Mouse (Mus musculus): ENCODE results near the gene Ube2l6. TPM values are rescaled to one million over a fixed set of nuclear protein-coding genes. Genes with fewer than 3 reads are reported as not detected.

The Ube2l6 gene
- total and polyA plus RNA-seq, 2 experiments = 44.3 to 106 TPM

GRCm38 (mm10) chr2:84845226-84845625, 46.6 kb downstream of the Ube2l6 start:
- no peak for TF ChIP-seq CTCF (IDR thresholded peaks at IDR 0.05; ENCODE audit: low read depth, low read length)
- no peak for TF ChIP-seq POLR2A (IDR thresholded peaks at IDR 0.05; ENCODE audit: extremely low read depth, insufficient read depth, low read length)
- 63% methylated on average over 1 of the region's 1 CpGs for WGBS
- Histone ChIP-seq H3K27ac (replicated peaks; ENCODE audit: insufficient read depth, low read depth, low read length) (no peak overlapping the region), H3K36me3 (ENCODE audit: control insufficient read depth, insufficient read depth, low read length) (no peaks in the 10 kb centered on the region), H3K4me1 (ENCODE audit: control insufficient read depth, insufficient read depth, low read length) (peaks cover 11% of the 10 kb centered on the region), H3K79me2 (ENCODE audit: control insufficient read depth, insufficient read depth, low read length) (0 out of 2 replicates have a peak, but pooled peaks cover 4% of the 10 kb centered on the region), H3K27me3 (ENCODE audit: control insufficient read depth, insufficient read depth, low read length) (no peaks in the 10 kb centered on the region), H3K9ac (ENCODE audit: low read depth, low read length) (no peak overlapping the region), H3K4me3 (ENCODE audit: insufficient read depth, low read depth, low read length) (no peak overlapping the region)
- DNase-seq (ENCODE audit: extremely low read depth, low read depth, low spot score) = no peak

GRCm38 (mm10) chr2:84850407-84851129, 51.9 kb downstream of the Ube2l6 start:
- peak overlapping the region; percentile 85 for H3K27ac ChIP-seq (replicated peaks; ENCODE audit: insufficient read depth, low read depth, low read length)
- TF ChIP-seq POLR2A (IDR thresholded peaks at IDR 0.05; ENCODE audit: extremely low read depth, insufficient read depth, low read length) (no peak), CTCF (IDR thresholded peaks at IDR 0.05; ENCODE audit: low read depth, low read length) (no peak)
- no peak overlapping the region for H3K4me3 ChIP-seq (ENCODE audit: insufficient read depth, low read depth, low read length)
- no peak overlapping the region for H3K9ac ChIP-seq (ENCODE audit: low read depth, low read length)
- H3K79me2 ChIP-seq (ENCODE audit: control insufficient read depth, insufficient read depth, low read length) = no peaks in the 10 kb centered on the region
- peaks cover 17% of the 10 kb centered on the region for H3K4me1 ChIP-seq (ENCODE audit: control insufficient read depth, insufficient read depth, low read length)
- no peaks in the 10 kb centered on the region for H3K27me3 ChIP-seq (ENCODE audit: control insufficient read depth, insufficient read depth, low read length)
- peak; percentile 67 for DNase-seq (ENCODE audit: extremely low read depth, low read depth, low spot score)
- no peaks in the 10 kb centered on the region for H3K36me3 ChIP-seq (ENCODE audit: control insufficient read depth, insufficient read depth, low read length)
- 29% methylated on average over 7 of the region's 7 CpGs for WGBS

GRCm38 (mm10) chr2:84851130-84852040, 52.8 kb downstream of the Ube2l6 start:
- no peaks in the 10 kb centered on the region for H3K27me3 ChIP-seq (ENCODE audit: control insufficient read depth, insufficient read depth, low read length)
- H3K9ac ChIP-seq (ENCODE audit: low read depth, low read length) = peak overlapping the region; percentile 71
- no peaks in the 10 kb centered on the region for H3K36me3 ChIP-seq (ENCODE audit: control insufficient read depth, insufficient read depth, low read length)
- peak; percentile 97 for DNase-seq (ENCODE audit: extremely low read depth, low read depth, low spot score)
- H3K4me3 ChIP-seq (ENCODE audit: insufficient read depth, low read depth, low read length) = no peak overlapping the region
- peak overlapping the region; percentile 92 for H3K27ac ChIP-seq (replicated peaks; ENCODE audit: insufficient read depth, low read depth, low read length)
- TF ChIP-seq POLR2A (IDR thresholded peaks at IDR 0.05; ENCODE audit: extremely low read depth, insufficient read depth, low read length) (peak; percentile 73), CTCF (IDR thresholded peaks at IDR 0.05; ENCODE audit: low read depth, low read length) (no peak)
- 19% methylated on average over 23 of the region's 23 CpGs for WGBS
- H3K4me1 ChIP-seq (ENCODE audit: control insufficient read depth, insufficient read depth, low read length) = peaks cover 17% of the 10 kb centered on the region
- H3K79me2 ChIP-seq (ENCODE audit: control insufficient read depth, insufficient read depth, low read length) = no peaks in the 10 kb centered on the region

GRCm38 (mm10) chr2:84855732-84856131, 57.1 kb downstream of the Ube2l6 start:
- Histone ChIP-seq H3K27me3 (ENCODE audit: control insufficient read depth, insufficient read depth, low read length) (no peaks in the 10 kb centered on the region), H3K4me3 (ENCODE audit: insufficient read depth, low read depth, low read length) (no peak overlapping the region), H3K4me1 (ENCODE audit: control insufficient read depth, insufficient read depth, low read length) (peaks cover 5% of the 10 kb centered on the region; the same call in 1 of the 2 replicates), H3K9ac (ENCODE audit: low read depth, low read length) (no peak overlapping the region), H3K27ac (replicated peaks; ENCODE audit: insufficient read depth, low read depth, low read length) (no peak overlapping the region), H3K79me2 (ENCODE audit: control insufficient read depth, insufficient read depth, low read length) (no peaks in the 10 kb centered on the region), H3K36me3 (ENCODE audit: control insufficient read depth, insufficient read depth, low read length) (no peaks in the 10 kb centered on the region; the same call in 1 of the 2 replicates)
- 78% methylated on average over 2 of the region's 2 CpGs for WGBS
- TF ChIP-seq POLR2A (IDR thresholded peaks at IDR 0.05; ENCODE audit: extremely low read depth, insufficient read depth, low read length) (no peak), CTCF (IDR thresholded peaks at IDR 0.05; ENCODE audit: low read depth, low read length) (peak; percentile 93)
- DNase-seq (ENCODE audit: extremely low read depth, low read depth, low spot score) = peak; percentile 62

- Histone ChIP-seq H3K36me3 (ENCODE audit: control insufficient read depth, insufficient read depth, low read length) (no peaks in the 10 kb centered on the region; the same call in 1 of the 2 replicates), H3K27ac (replicated peaks; ENCODE audit: insufficient read depth, low read depth, low read length) (no peak overlapping the region), H3K27me3 (ENCODE audit: control insufficient read depth, insufficient read depth, low read length) (no peaks in the 10 kb centered on the region), H3K4me1 (ENCODE audit: control insufficient read depth, insufficient read depth, low read length) (no peaks in the 10 kb centered on the region), H3K9ac (ENCODE audit: low read depth, low read length) (no peak overlapping the region), H3K79me2 (ENCODE audit: control insufficient read depth, insufficient read depth, low read length) (no peaks in the 10 kb centered on the region), H3K4me3 (ENCODE audit: insufficient read depth, low read depth, low read length) (no peak overlapping the region)
- no peak for DNase-seq (ENCODE audit: extremely low read depth, low read depth, low spot score)
- TF ChIP-seq CTCF (IDR thresholded peaks at IDR 0.05; ENCODE audit: low read depth, low read length) (no peak), POLR2A (IDR thresholded peaks at IDR 0.05; ENCODE audit: extremely low read depth, insufficient read depth, low read length) (no peak)
- WGBS = 92% methylated on average over 1 of the region's 1 CpGs
Measured at GRCm38 (mm10) chr2:84858551-84858950, 59.9 kb downstream of the Ube2l6 start.

Other genes starting within 250 kb of the Ube2l6 start
- gene Ctnnd1, start 148.1 kb upstream of the Ube2l6 start, total RNA-seq (2014; rRNA removed) = 47.4 and 53.2 TPM in 2 replicates
- gene Ctnnd1, start 148.1 kb upstream of the Ube2l6 start, polyA plus RNA-seq (2012; rRNA removed) = 29.7 and 31.4 TPM in 2 replicates
- 0.07 TPM in 1 of 2 replicates, not detected in the other for gene Btbd18, start 139.7 kb upstream of the Ube2l6 start, total RNA-seq (2014; rRNA removed)
- not detected in 2 replicates for gene Btbd18, start 139.7 kb upstream of the Ube2l6 start, polyA plus RNA-seq (2012; rRNA removed)
- gene Selenoh, start 128.1 kb upstream of the Ube2l6 start, total RNA-seq (2014; rRNA removed) = 19.2 and 27.3 TPM in 2 replicates
- 18.8 and 19.6 TPM in 2 replicates for gene Selenoh, start 128.1 kb upstream of the Ube2l6 start, polyA plus RNA-seq (2012; rRNA removed)
- not detected in 2 replicates for gene Gm28635, start 120.8 kb upstream of the Ube2l6 start, total RNA-seq (2014; rRNA removed)
- gene Gm28635, start 120.8 kb upstream of the Ube2l6 start, polyA plus RNA-seq (2012; rRNA removed) = not detected in 2 replicates
- 7.9 and 9.3 TPM in 2 replicates for gene Med19, start 120.4 kb upstream of the Ube2l6 start, total RNA-seq (2014; rRNA removed)
- 5.5 and 5.6 TPM in 2 replicates for gene Med19, start 120.4 kb upstream of the Ube2l6 start, polyA plus RNA-seq (2012; rRNA removed)
- 50.6 and 53.6 TPM in 2 replicates for gene Tmx2, start 119.7 kb upstream of the Ube2l6 start, total RNA-seq (2014; rRNA removed)
- gene Tmx2, start 119.7 kb upstream of the Ube2l6 start, polyA plus RNA-seq (2012; rRNA removed) = 83.5 and 92.1 TPM in 2 replicates
- 21.9 and 25.8 TPM in 2 replicates for gene Zdhhc5, start 83.6 kb upstream of the Ube2l6 start, total RNA-seq (2014; rRNA removed)
- 35.6 and 36.1 TPM in 2 replicates for gene Zdhhc5, start 83.6 kb upstream of the Ube2l6 start, polyA plus RNA-seq (2012; rRNA removed)
- gene Clp1, start 71.5 kb upstream of the Ube2l6 start, total RNA-seq (2014; rRNA removed) = 7.9 and 10.9 TPM in 2 replicates
- gene Clp1, start 71.5 kb upstream of the Ube2l6 start, polyA plus RNA-seq (2012; rRNA removed) = 8.6 and 12.6 TPM in 2 replicates
- gene Ypel4, start 64.8 kb upstream of the Ube2l6 start, total RNA-seq (2014; rRNA removed) = not detected in 2 replicates
- gene Ypel4, start 64.8 kb upstream of the Ube2l6 start, polyA plus RNA-seq (2012; rRNA removed) = 0.05 TPM in 2 replicates
- gene Gm19426, start 55.2 kb upstream of the Ube2l6 start, total RNA-seq (2014; rRNA removed) = 1.7 and 3.1 TPM in 2 replicates
- gene Gm19426, start 55.2 kb upstream of the Ube2l6 start, polyA plus RNA-seq (2012; rRNA removed) = 1.9 and 3.0 TPM in 2 replicates
- 298 and 437 TPM in 2 replicates for gene Serping1, start 23.4 kb upstream of the Ube2l6 start, total RNA-seq (2014; rRNA removed)
- 979 and 1,033 TPM in 2 replicates for gene Serping1, start 23.4 kb upstream of the Ube2l6 start, polyA plus RNA-seq (2012; rRNA removed)
- 0.18 TPM in 1 of 2 replicates, not detected in the other for gene Smtnl1, start 23.8 kb downstream of the Ube2l6 start, total RNA-seq (2014; rRNA removed)
- not detected in 2 replicates for gene Smtnl1, start 23.8 kb downstream of the Ube2l6 start, polyA plus RNA-seq (2012; rRNA removed)
- gene Timm10, start 28.2 kb downstream of the Ube2l6 start, total RNA-seq (2014; rRNA removed) = 36.1 and 36.4 TPM in 2 replicates
- gene Timm10, start 28.2 kb downstream of the Ube2l6 start, polyA plus RNA-seq (2012; rRNA removed) = 45.8 and 52.2 TPM in 2 replicates
- 7.2 and 10.0 TPM in 2 replicates for gene Slc43a1, start 40.0 kb downstream of the Ube2l6 start, total RNA-seq (2014; rRNA removed)
- gene Slc43a1, start 40.0 kb downstream of the Ube2l6 start, polyA plus RNA-seq (2012; rRNA removed) = 8.9 and 12.1 TPM in 2 replicates
- gene Rtn4rl2, start 87.9 kb downstream of the Ube2l6 start, total RNA-seq (2014; rRNA removed) = 0.13 TPM in 1 of 2 replicates, not detected in the other
- 0.29 and 0.50 TPM in 2 replicates for gene Rtn4rl2, start 87.9 kb downstream of the Ube2l6 start, polyA plus RNA-seq (2012; rRNA removed)
- 25.7 and 26.6 TPM in 2 replicates for gene Slc43a3, start 137.8 kb downstream of the Ube2l6 start, total RNA-seq (2014; rRNA removed)
- 23.2 and 30.6 TPM in 2 replicates for gene Slc43a3, start 137.8 kb downstream of the Ube2l6 start, polyA plus RNA-seq (2012; rRNA removed)
- not detected in 2 replicates for gene Prg2, start 181.6 kb downstream of the Ube2l6 start, total RNA-seq (2014; rRNA removed)
- gene Prg2, start 181.6 kb downstream of the Ube2l6 start, polyA plus RNA-seq (2012; rRNA removed) = 0.11 TPM in 1 of 2 replicates, not detected in the other
- not detected in 2 replicates for gene Prg3, start 189.4 kb downstream of the Ube2l6 start, total RNA-seq (2014; rRNA removed)
- not detected in 2 replicates for gene Prg3, start 189.4 kb downstream of the Ube2l6 start, polyA plus RNA-seq (2012; rRNA removed)
- gene Ssrp1, start 238.4 kb downstream of the Ube2l6 start, total RNA-seq (2014; rRNA removed) = 39.1 and 40.7 TPM in 2 replicates
- gene Ssrp1, start 238.4 kb downstream of the Ube2l6 start, polyA plus RNA-seq (2012; rRNA removed) = 45.2 and 48.9 TPM in 2 replicates
- gene P2rx3, start 238.6 kb downstream of the Ube2l6 start, total RNA-seq (2014; rRNA removed) = 2.1 and 2.8 TPM in 2 replicates
- 1.2 and 2.1 TPM in 2 replicates for gene P2rx3, start 238.6 kb downstream of the Ube2l6 start, polyA plus RNA-seq (2012; rRNA removed)
- gene Tnks1bp1, start 249.2 kb downstream of the Ube2l6 start, total RNA-seq (2014; rRNA removed) = 13.2 and 15.0 TPM in 2 replicates
- 12.3 and 13.4 TPM in 2 replicates for gene Tnks1bp1, start 249.2 kb downstream of the Ube2l6 start, polyA plus RNA-seq (2012; rRNA removed)